Mouse (Mus musculus) mouse trophoblast stem cell (cell line): ENCODE data around the gene A2m.

ENCODE experiments used
- in situ Hi-C, 2 experiments: fragments of 300-500 bp; cut with MseI, MboI; formaldehyde crosslinking; loops; 2 replicates in 1 of 2; 3 replicates in 1 of 2; pipeline ENCODE4 v1.15.1; 2025

Gene A2m

DNA sequence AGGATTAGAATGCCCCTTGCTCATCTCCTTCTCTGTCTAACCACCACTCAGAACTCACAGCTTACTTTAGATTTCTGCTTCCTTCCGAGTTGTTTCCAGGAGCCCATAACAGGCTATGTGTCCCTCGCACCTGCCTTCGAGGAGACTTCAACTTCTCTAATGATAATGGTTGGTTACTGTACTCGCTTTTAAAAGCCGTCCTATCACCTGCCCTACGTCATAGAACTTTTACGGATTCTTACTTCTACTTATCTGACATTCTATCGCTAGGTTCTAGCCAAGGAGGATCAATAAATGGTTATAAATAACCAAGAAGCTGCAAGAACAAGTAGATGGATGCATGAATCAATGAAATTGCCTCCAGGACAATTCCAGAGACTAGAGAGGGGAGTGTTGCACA is at the start of gene A2m:
A2m (plus strand) TSS at position 301 of the 400 bp plus-strand sequence.
- in situ Hi-C loops = no loop called here

- in situ Hi-C loops = no loop called here
These were observed 45.0 kb upstream of the A2m start for GRCm38 (mm10) chr6:121590131-121590530.

DNA sequence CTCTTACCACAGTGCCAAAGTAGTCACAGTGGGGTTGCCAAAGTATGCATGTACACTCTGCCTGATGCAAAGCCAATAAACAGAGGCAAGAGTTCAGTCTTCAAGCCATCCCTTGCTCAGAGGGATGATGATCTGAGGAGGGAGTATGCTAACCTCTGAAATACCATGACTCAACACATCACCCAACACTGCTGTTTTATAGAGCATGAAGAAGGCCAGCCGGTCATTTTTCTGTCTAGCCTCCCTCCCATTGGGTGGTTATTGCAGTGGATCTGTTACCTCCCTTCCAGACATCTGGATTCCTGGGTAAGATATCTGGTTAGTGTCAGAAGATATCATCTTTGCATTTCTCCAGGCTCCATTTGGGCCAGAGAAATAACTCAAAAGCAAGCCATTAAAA is 34.2 kb upstream of the A2m start:
- in situ Hi-C loops = no loop called here

DNA sequence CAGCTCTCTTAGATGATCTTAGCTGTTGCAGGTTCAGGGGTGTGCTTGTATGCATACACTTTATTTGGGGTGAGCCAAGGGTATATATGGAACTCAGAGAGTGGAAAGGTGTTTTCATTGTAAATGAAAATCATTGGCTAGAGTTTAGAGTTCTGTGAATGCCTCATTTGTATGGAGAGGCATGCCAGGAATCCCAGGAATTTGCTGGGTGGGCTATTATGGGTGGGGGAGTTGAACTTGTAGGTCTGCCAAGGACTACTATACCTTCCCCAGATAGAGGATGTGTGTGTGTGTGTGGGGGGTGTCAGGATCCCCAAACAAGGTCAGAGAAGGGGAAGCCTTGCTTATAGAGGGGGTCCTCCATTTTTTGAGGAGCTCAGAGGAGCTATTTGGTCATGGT is 27.3 kb upstream of the A2m start:
- in situ Hi-C loops = no loop called here

GRCm38 (mm10) chr6:121611796-121612195 is 23.4 kb upstream of the A2m start:
- in situ Hi-C loops = loop anchor here in 1 of 2 experiments (5.0 kb wide), 1 partner anchor 49 kb away; no protein-coding TSS in a partner anchor

DNA sequence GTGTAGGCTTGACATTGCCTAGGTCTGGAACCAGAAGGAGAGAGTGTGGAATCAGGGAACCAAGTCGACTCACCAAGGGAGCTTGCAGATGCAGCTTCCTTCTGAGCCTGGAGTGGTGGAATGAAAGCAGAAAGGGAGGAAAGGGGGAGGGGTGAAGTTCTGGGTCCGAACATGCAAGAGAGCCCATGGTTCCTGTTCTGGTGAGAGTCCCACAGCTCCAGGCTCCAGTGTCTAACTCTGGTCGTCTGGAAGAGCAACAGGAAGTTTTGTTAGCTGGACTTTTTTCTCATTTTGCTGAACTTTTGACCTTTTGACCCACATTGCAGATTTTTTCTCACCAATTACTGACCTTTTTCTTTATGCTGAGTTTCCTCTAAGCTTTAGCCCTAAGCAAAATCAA is 17.7 kb upstream of the A2m start:
- in situ Hi-C loops = no loop called here

DNA sequence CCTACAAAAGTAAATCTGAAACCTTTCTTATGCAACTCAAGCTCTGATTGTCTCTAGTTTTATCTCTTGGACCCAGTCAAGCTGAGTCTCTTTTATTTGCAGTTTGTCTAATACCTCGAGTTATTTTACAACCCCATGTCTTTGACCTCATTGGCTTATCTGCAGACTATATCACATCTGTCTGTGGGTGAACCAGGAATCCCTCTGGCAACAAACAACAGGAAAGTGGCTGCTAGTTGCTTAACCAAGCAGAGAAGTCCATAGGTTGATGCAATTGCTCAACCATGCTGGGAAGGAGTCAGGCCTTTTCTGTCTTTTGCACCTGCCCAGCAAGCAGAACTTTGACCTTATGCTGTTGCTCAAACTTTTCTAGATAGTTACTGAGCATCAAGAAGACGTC is 12.7 kb upstream of the A2m start:
- in situ Hi-C loops = no loop called here

- in situ Hi-C loops = no loop called here
These were observed 656 bp upstream of the A2m start for GRCm38 (mm10) chr6:121634520-121634919.

DNA sequence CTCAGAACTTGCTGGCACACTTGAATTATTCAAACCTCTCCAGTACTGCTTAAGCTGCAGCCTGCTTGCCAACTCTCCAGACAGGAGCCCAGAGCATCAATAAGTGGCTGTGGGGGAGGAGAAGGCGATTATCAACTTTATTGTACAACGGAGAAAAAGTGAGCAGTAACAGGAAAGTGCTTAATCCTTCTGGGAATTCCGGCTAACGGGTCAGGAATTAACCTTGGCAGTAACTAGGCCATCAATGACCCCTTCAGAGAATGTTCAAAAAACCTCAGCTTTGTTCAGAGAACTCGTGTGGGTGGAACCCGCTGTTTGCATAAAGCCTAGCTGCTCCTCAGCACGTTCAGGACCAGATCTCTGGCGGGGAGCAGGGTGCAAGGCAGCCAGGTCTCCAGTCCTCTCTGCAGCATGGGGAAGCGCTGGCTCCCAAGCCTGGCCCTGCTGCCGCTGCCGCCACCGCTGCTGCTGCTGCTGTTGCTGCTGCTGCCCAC is 749 bp downstream of the A2m start:
- in situ Hi-C loops = no loop called here

DNA sequence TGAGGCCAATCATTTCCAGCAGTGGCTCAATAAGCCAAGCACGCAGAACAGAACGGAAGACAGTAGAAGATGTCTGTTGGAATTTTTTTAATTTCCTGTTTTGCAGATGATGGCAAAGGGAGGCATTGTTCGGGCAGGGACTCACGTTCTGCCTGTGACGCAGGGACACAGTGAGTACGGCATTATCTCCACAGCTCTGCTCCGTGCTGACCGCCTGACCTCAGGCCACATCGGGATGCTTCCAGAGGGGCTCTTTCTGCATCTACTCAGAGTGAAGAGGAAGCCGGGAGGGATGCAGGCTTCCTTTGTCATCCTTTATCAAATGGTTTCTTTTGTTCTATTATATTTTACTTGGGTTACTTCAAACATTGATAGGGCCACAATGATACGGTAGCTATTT is 13.3 kb downstream of the A2m start:
- in situ Hi-C loops = no loop called here
